Mouse (Mus musculus) kidney, embryonic 16.5 days (tissue): ENCODE results near the gene Arhgef7. TPM values are rescaled to one million over a fixed set of nuclear protein-coding genes. Genes with fewer than 3 reads are reported as not detected.

ENCODE experiments used
- ATAC-seq: fragments of 200-750 bp; cut with Nextera tagmentation; 2 replicates; pipeline ENCODE4 v1.8.0; 2017; ENCODE audit warnings: moderate TSS enrichment; ENCODE audit not compliant: low FRiP score, low TSS enrichment
- H3K27ac ChIP-seq: fragments of 300-500 bp; sonication (generic); 2 replicates; pipeline ENCODE4 v1.5.1; 2014; ENCODE audit warnings: low read length
- H3K27me3 ChIP-seq: fragments of 300-500 bp; sonication (generic); 2 replicates; pipeline ENCODE4 v1.6.1; 2014; ENCODE audit warnings: low read length, control low read depth, mixed read lengths; ENCODE audit not compliant: insufficient read depth
- H3K36me3 ChIP-seq: fragments of 300-500 bp; sonication (generic); 2 replicates; pipeline ENCODE4 v1.6.1; 2014; ENCODE audit warnings: low read length, control low read depth, mixed read lengths; ENCODE audit not compliant: insufficient read depth
- H3K4me1 ChIP-seq: fragments of 300-500 bp; sonication (generic); 2 replicates; pipeline ENCODE4 v1.6.1; 2014; ENCODE audit warnings: low read length, control low read depth, mixed read lengths; ENCODE audit not compliant: insufficient read depth
- H3K4me2 ChIP-seq: fragments of 300-500 bp; sonication (generic); replicated peaks from 2 replicates; pipeline ENCODE4 v1.6.1; 2014; ENCODE audit warnings: low read depth, low read length
- H3K4me3 ChIP-seq: fragments of 300-500 bp; sonication (generic); 2 replicates; pipeline ENCODE4 v1.5.1; 2014; ENCODE audit warnings: mild to moderate bottlenecking, low read length
- H3K9ac ChIP-seq: fragments of 300-500 bp; sonication (generic); replicated peaks from 2 replicates; pipeline ENCODE4 v1.6.1; 2014; ENCODE audit warnings: low read length
- H3K9me3 ChIP-seq: fragments of 300-500 bp; sonication (generic); 2 replicates; pipeline ENCODE4 v1.6.1; 2016; ENCODE audit warnings: low read length, control low read depth
- WGBS: fragments of 180-500 bp; shearing (Covaris S2); extraction: QIAGEN DNeasy Blood & Tissue Kit; methylation state at CpG from one replicate; pipeline ENCODE4 v1.1.7; 2014; 5-methylcytosine and 5-hydroxymethylcytosine counted together
- polyA plus RNA-seq: library from polyadenylated mRNA; unstranded; fragments of >200 nt; fragmentation: Nextera tagmentation; extraction: Ambion mirVana; gene quantifications from 2 replicates; pipeline ENCODE4 v1.2.1, GENCODE M21; 2015

The Arhgef7 gene
- polyA plus RNA-seq, 1 experiment from 2014 or later = 43.3 TPM

- Histone ChIP-seq H3K4me2 (no peak overlapping the region), H3K9me3 (no peaks in the 10 kb centered on the region), H3K4me3 (no peak overlapping the region), H3K36me3 (peaks cover 33% of the 10 kb centered on the region), H3K4me1 (peaks cover 9% of the 10 kb centered on the region), H3K27me3 (no peaks in the 10 kb centered on the region), H3K27ac (no peak overlapping the region), H3K9ac (no peak overlapping the region)
- no peak for ATAC-seq
- WGBS = 90% methylated on average over 7 of the region's 7 CpGs
Measured at GRCm38 (mm10) chr8:11783861-11784594, 56.5 kb downstream of the Arhgef7 start.

- WGBS = 51% methylated on average over 4 of the region's 4 CpGs
- Histone ChIP-seq H3K36me3 (peaks cover 33% of the 10 kb centered on the region), H3K27ac (no peak overlapping the region), H3K27me3 (no peaks in the 10 kb centered on the region), H3K4me1 (no peaks in the 10 kb centered on the region), H3K9ac (no peak overlapping the region), H3K4me2 (no peak overlapping the region), H3K9me3 (no peaks in the 10 kb centered on the region), H3K4me3 (no peak overlapping the region)
- ATAC-seq = no peak
Measured at GRCm38 (mm10) chr8:11785121-11785520, 57.6 kb downstream of the Arhgef7 start.

GRCm38 (mm10) chr8:11785539-11786046 lies 58.1 kb downstream of the Arhgef7 start:
- H3K4me3 ChIP-seq = no peak overlapping the region
- WGBS = 77% methylated on average over 9 of the region's 9 CpGs
- H3K9me3 ChIP-seq = no peaks in the 10 kb centered on the region
- no peak for ATAC-seq
- peaks cover 33% of the 10 kb centered on the region for H3K36me3 ChIP-seq
- no peaks in the 10 kb centered on the region for H3K4me1 ChIP-seq
- H3K4me2 ChIP-seq = no peak overlapping the region
- no peak overlapping the region for H3K27ac ChIP-seq
- no peaks in the 10 kb centered on the region for H3K27me3 ChIP-seq
- H3K9ac ChIP-seq = no peak overlapping the region

GRCm38 (mm10) chr8:11788252-11788651 lies 60.7 kb downstream of the Arhgef7 start:
- Histone ChIP-seq H3K4me1 (no peaks in the 10 kb centered on the region), H3K4me2 (no peak overlapping the region), H3K9me3 (no peaks in the 10 kb centered on the region), H3K27ac (no peak overlapping the region), H3K4me3 (no peak overlapping the region), H3K36me3 (peaks cover 26% of the 10 kb centered on the region), H3K27me3 (no peaks in the 10 kb centered on the region), H3K9ac (no peak overlapping the region)
- peak; percentile 46; the same call in 1 of the 2 replicates for ATAC-seq
- 28% methylated on average over 8 of the region's 8 CpGs for WGBS

GRCm38 (mm10) chr8:11789168-11789567 lies 61.6 kb downstream of the Arhgef7 start:
- H3K4me3 ChIP-seq = no peak overlapping the region
- no peak overlapping the region for H3K4me2 ChIP-seq
- WGBS = 80% methylated on average over 5 of the region's 5 CpGs
- H3K9me3 ChIP-seq = no peaks in the 10 kb centered on the region
- peaks cover 22% of the 10 kb centered on the region; the same call in 1 of the 2 replicates for H3K36me3 ChIP-seq
- no peaks in the 10 kb centered on the region for H3K4me1 ChIP-seq
- ATAC-seq = no peak
- no peak overlapping the region for H3K27ac ChIP-seq
- H3K9ac ChIP-seq = no peak overlapping the region
- H3K27me3 ChIP-seq = no peaks in the 10 kb centered on the region

- ATAC-seq = no peak
- H3K36me3 ChIP-seq = peaks cover 26% of the 10 kb centered on the region; the same call in 1 of the 2 replicates
- H3K27me3 ChIP-seq = no peaks in the 10 kb centered on the region
- H3K4me1 ChIP-seq = no peaks in the 10 kb centered on the region
- H3K27ac ChIP-seq = no peak overlapping the region
- no peaks in the 10 kb centered on the region for H3K9me3 ChIP-seq
- H3K9ac ChIP-seq = no peak overlapping the region
- H3K4me2 ChIP-seq = no peak overlapping the region
- H3K4me3 ChIP-seq = no peak overlapping the region
Measured at GRCm38 (mm10) chr8:11794956-11795355, 67.4 kb downstream of the Arhgef7 start.

- peak; percentile 62; the same call in 1 of the 2 replicates for ATAC-seq
- no peaks in the 10 kb centered on the region for H3K9me3 ChIP-seq
- no peaks in the 10 kb centered on the region; the same call in 1 of the 2 replicates for H3K4me1 ChIP-seq
- H3K9ac ChIP-seq = no peak overlapping the region
- no peak overlapping the region for H3K4me3 ChIP-seq
- H3K36me3 ChIP-seq = peaks cover 29% of the 10 kb centered on the region
- no peak overlapping the region for H3K4me2 ChIP-seq
- no peaks in the 10 kb centered on the region for H3K27me3 ChIP-seq
- WGBS = 68% methylated on average over 8 of the region's 8 CpGs
- no peak overlapping the region for H3K27ac ChIP-seq
Measured at GRCm38 (mm10) chr8:11797128-11797527, 69.6 kb downstream of the Arhgef7 start.

GRCm38 (mm10) chr8:11797729-11798479 lies 70.4 kb downstream of the Arhgef7 start:
- Histone ChIP-seq H3K4me1 (no peaks in the 10 kb centered on the region; the same call in 1 of the 2 replicates), H3K27ac (no peak overlapping the region), H3K9ac (no peak overlapping the region), H3K27me3 (no peaks in the 10 kb centered on the region), H3K4me2 (no peak overlapping the region), H3K4me3 (no peak overlapping the region), H3K36me3 (peaks cover 22% of the 10 kb centered on the region), H3K9me3 (no peaks in the 10 kb centered on the region)
- WGBS = 82% methylated on average over 14 of the region's 14 CpGs
- peak; percentile 16; the same call in 1 of the 2 replicates for ATAC-seq

- Histone ChIP-seq H3K36me3 (peaks cover 18% of the 10 kb centered on the region; the same call in 1 of the 2 replicates), H3K4me2 (no peak overlapping the region), H3K9me3 (no peaks in the 10 kb centered on the region), H3K4me3 (no peak overlapping the region), H3K27ac (no peak overlapping the region), H3K27me3 (no peaks in the 10 kb centered on the region), H3K4me1 (no peaks in the 10 kb centered on the region; the same call in 1 of the 2 replicates), H3K9ac (no peak overlapping the region)
- ATAC-seq = no peak
- whole genome bisulfite sequencing = 89% methylated on average over 4 of the region's 4 CpGs
Measured at GRCm38 (mm10) chr8:11798480-11798867, 71.0 kb downstream of the Arhgef7 start.
